Comparison of ENCODE assay signal across 18 mouse cellular contexts in the genomic region with DNA sequence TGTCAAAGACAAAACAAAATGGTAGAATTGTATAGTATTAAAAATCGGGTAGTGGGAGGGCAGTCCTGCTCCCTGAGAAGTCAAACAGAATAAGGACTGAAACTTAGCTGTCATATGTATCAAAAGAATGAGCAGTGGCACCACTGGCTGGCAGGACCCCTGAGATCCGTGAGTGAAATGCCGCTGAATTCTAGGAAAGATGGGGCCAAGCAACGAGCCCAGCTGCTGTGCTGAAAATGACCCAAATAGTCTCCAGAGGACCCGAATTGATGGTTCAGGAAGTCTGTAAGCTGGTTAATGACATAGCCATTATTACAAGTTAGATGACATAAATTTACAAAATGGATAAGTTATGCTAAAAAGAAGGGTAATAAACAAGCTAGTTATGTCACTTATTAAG. TPM values are rescaled to one million over a fixed set of nuclear protein-coding genes. Genes with fewer than 3 reads are reported as not detected.
A peak's percentile ranks its signal among the peaks of the same experiment; 100 is the strongest.
DNase-seq lines count a peak whose midpoint lies in the region; ATAC-seq and TF ChIP-seq lines count a peak whose summit lies in the region.
"Had no signal": no experiment of that assay in that cellular context is flagged by ENCODE, and none has a peak within 500 bp of the region (broad histone marks: within the 10 kb centered on the region; RNA-seq: fewer than 3 reads in every experiment).

No protein-coding gene starts in this region.

- H3K27ac ChIP-seq in embryonic fibroblast, embryonic 13.5 days (ENCODE audit: insufficient read depth, low read length) = peak overlapping the region; percentile 70; the same call in 1 of the 2 replicates
- peak overlapping the region; percentile 61 for H3K27ac ChIP-seq in liver, embryonic 12.5 days
- H3K27ac ChIP-seq in small intestine, adult 2 months (ENCODE audit: insufficient read depth, low read depth, low read length) = peak overlapping the region; percentile 55
- H3K27ac ChIP-seq: embryonic facial prominence, embryonic 10.5 days; hindbrain, embryonic 14.5 days; limb, embryonic 15.5 days; midbrain, embryonic 12.5 days; neural tube, embryonic 15.5 days had no signal

- peaks cover 99% of the 10 kb centered on the region for H3K4me1 ChIP-seq in megakaryocyte, embryonic 14.5 days
- H3K4me1 ChIP-seq in embryonic fibroblast, embryonic 13.5 days (ENCODE audit: control insufficient read depth, insufficient read depth, low read length) = peaks cover 22% of the 10 kb centered on the region
- peaks cover 78% of the 10 kb centered on the region for H3K4me1 ChIP-seq in liver, embryonic 12.5 days
- peaks cover 57% of the 10 kb centered on the region for H3K4me1 ChIP-seq in small intestine, adult 2 months (ENCODE audit: control insufficient read depth, insufficient read depth, insufficient read length, low read length)
- H3K4me1 ChIP-seq: midbrain, embryonic 12.5 days had no signal

- no peak for DNase-seq in adrenal gland, postnatal 4 days (ENCODE audit: low spot score in 2 of 2)
- DNase-seq: adrenal gland, adult 8-10 months; forebrain, postnatal 0 days; heart, postnatal 10 days; kidney, adult 8-10 months; lung, postnatal 14 days; thymus, adult 2 months had no signal

- H3K4me3 ChIP-seq in megakaryocyte, embryonic 14.5 days (replicated peaks) = peak overlapping the region; percentile 21
- H3K4me3 ChIP-seq in embryonic fibroblast, embryonic 13.5 days (ENCODE audit: insufficient read depth, low read length) = no peak overlapping the region
- H3K4me3 ChIP-seq in liver, embryonic 12.5 days = peak overlapping the region; percentile 44
- H3K4me3 ChIP-seq in small intestine, adult 2 months (ENCODE audit: low read depth, low read length) = no peak overlapping the region
- H3K4me3 ChIP-seq: embryonic facial prominence, embryonic 10.5 days; limb, embryonic 15.5 days; midbrain, embryonic 12.5 days; neural tube, embryonic 15.5 days had no signal

- peaks cover 6% of the 10 kb centered on the region for H3K36me3 ChIP-seq in megakaryocyte, embryonic 14.5 days (replicated peaks; ENCODE audit: low read length)
- no peaks in the 10 kb centered on the region for H3K36me3 ChIP-seq in liver, embryonic 12.5 days
- no peaks in the 10 kb centered on the region for H3K36me3 ChIP-seq in small intestine, adult 2 months (ENCODE audit: control insufficient read depth, insufficient read depth, low read length)
- H3K36me3 ChIP-seq: embryonic facial prominence, embryonic 10.5 days; limb, embryonic 15.5 days; midbrain, embryonic 12.5 days; neural tube, embryonic 15.5 days had no signal

- TF ChIP-seq POLR2A in embryonic fibroblast, embryonic 13.5 days (IDR thresholded peaks at IDR 0.05; ENCODE audit: low read depth, low read length) = no peak
- TF ChIP-seq POLR2A in small intestine, adult 2 months (IDR thresholded peaks at IDR 0.05; ENCODE audit: low read depth, low read length) = no peak

- TF ChIP-seq CTCF in embryonic fibroblast, embryonic 13.5 days (IDR thresholded peaks at IDR 0.05; ENCODE audit: borderline replicate concordance, insufficient read depth, low read length) = no peak
- TF ChIP-seq CTCF in small intestine, adult 2 months (IDR thresholded peaks at IDR 0.05; ENCODE audit: extremely low read depth, insufficient read length, insufficient replicate concordance, low read depth, low read length) = no peak

- no peaks in the 10 kb centered on the region for H3K27me3 ChIP-seq in megakaryocyte, embryonic 14.5 days (replicated peaks)
- H3K27me3 ChIP-seq in liver, embryonic 12.5 days (replicated peaks) = no peaks in the 10 kb centered on the region
- no peaks in the 10 kb centered on the region for H3K27me3 ChIP-seq in small intestine, adult 2 months (ENCODE audit: control insufficient read depth, insufficient read depth, low read length)
- H3K27me3 ChIP-seq: limb, embryonic 15.5 days; midbrain, embryonic 12.5 days; neural tube, embryonic 15.5 days had no signal

- ATAC-seq in megakaryocyte, adult 5-6 weeks (ENCODE audit: poor library complexity, severe bottlenecking) = no peak
- no peak for ATAC-seq in liver, embryonic 12.5 days
- no peak for ATAC-seq in inflammation-experienced regulatory T-cells, adult 6 months
- ATAC-seq: forebrain, postnatal 0 days had no signal

- 40% methylated on average over 5 of the region's 5 CpGs for WGBS in liver, embryonic 12.5 days (ENCODE audit: insufficient replicate concordance)
- WGBS in small intestine, adult 2 months = 70% methylated on average over 5 of the region's 5 CpGs

- H3K9me3 ChIP-seq in megakaryocyte, embryonic 14.5 days = no peaks in the 10 kb centered on the region
- H3K9me3 ChIP-seq in liver, embryonic 12.5 days (replicated peaks) = no peaks in the 10 kb centered on the region
- H3K9me3 ChIP-seq: embryonic facial prominence, embryonic 10.5 days; limb, embryonic 15.5 days; midbrain, embryonic 12.5 days; neural tube, embryonic 15.5 days had no signal

- H3K9ac ChIP-seq in liver, embryonic 12.5 days = peak overlapping the region; percentile 59
- H3K9ac ChIP-seq: forebrain, postnatal 0 days; hindbrain, embryonic 14.5 days; limb, embryonic 15.5 days; midbrain, embryonic 12.5 days; neural tube, embryonic 15.5 days had no signal

- peak overlapping the region; percentile 66 for H3K4me2 ChIP-seq in liver, embryonic 12.5 days
- H3K4me2 ChIP-seq: hindbrain, embryonic 14.5 days; limb, embryonic 15.5 days; midbrain, embryonic 12.5 days; neural tube, embryonic 15.5 days had no signal

RNA-seq across cellular contexts. Expression of a gene that starts 42.2 kb away (rescaled TPM):
- polyA plus RNA-seq in megakaryocyte, embryonic 14.5 days (2012; ENCODE audit: insufficient read depth, low replicate concordance) = 35.2 and 38.7 TPM in 2 replicates
- 51.4 and 51.8 TPM in 2 replicates for total RNA-seq in megakaryocyte, adult 5-6 weeks (2015)
- total RNA-seq in megakaryocyte, adult 5-6 weeks (2017) = 36.6 and 37.1 TPM in 2 replicates
- polyA plus RNA-seq in embryonic fibroblast, embryonic 13.5 days (2011; ENCODE audit: insufficient read length, low read depth, missing spikeins) = 89.9 and 109 TPM in 2 replicates
- 22.7 and 23.5 TPM in 2 replicates for polyA plus RNA-seq in liver, embryonic 12.5 days (2016; fragmentation: Nextera tagmentation; extraction: Ambion mirVana)
- 28.0 and 66.3 TPM in 2 replicates for polyA plus RNA-seq in small intestine, adult 2 months (2012; rRNA removed)
- total RNA-seq in adrenal gland, postnatal 4 days (2021) = 10 to 100 TPM; 52.0 to 57.6 TPM
- polyA plus RNA-seq in inflammation-experienced regulatory T-cells, adult 6 months (2017; shearing (Covaris generic)) = 1 to 10 TPM; 2.1 to 2.6 (median 2.6) TPM

Comparison
In these comparisons a context has a peak if more than half of its experiments do, and no peak if none do; other contexts are left out.
1. H3K4me3 ChIP-seq: peak in megakaryocyte, embryonic 14.5 days (single experiment) and liver, embryonic 12.5 days (single experiment); none in embryonic fibroblast, embryonic 13.5 days (single experiment) and small intestine, adult 2 months (single experiment).
2. Peak in every context shown above with its lines, with median percentiles within 50 percentile points of each other: H3K27ac ChIP-seq.